Mouse (Mus musculus): Measurements from ENCODE around the gene Gnptg. TPM values are rescaled to one million over a fixed set of nuclear protein-coding genes. Genes with fewer than 3 reads are reported as not detected.

The Gnptg gene
- 121 and 123 TPM in 2 replicates for polyA plus RNA-seq (2012; rRNA removed)

DNA sequence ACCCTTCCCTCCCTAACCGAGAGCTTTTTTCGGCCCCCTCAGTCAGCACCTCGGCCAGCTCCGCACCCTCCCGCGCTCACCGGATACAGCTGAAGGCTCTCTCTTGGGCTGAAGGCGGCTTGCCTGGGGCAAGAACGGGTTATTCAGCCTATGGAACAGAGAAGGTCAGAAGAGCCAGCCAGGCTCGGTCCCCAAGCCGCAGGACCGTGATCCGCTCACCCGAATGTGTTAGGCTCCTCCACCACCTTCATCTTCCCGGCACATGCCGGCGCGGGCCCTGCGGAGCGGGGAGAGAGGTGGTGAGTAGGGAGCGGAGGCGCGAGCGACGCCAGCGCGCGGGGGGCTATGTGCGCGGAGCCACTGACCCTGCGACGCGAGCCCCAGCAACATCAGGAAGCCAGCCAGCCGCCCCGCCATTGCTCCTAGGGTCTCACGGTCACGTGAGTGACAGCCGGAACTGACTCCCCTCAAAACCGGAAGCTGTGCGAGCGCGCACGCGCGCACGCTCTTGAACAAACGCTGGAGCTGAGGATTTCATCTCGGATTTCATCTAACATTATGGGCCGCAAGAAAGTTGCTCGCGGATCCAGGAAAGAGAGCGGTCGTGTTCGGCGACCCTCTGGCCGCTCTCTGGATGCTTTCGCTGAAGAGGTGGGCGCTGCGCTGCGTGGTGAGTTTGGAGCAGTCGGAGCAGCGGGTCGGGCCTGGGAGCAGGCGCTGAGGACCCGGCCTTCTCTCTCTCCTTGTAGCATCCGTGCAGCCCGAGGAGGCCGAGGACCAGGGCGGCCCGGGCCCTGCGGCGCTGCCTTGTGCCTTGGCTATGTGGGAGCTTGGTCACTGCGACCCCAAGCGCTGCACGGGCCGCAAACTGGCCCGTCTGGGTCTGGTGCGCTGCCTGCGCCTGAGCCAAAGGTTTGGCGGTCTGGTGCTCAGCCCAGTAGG, at the start of gene Gnptg, which contains the start of gene Tsr3:
Gnptg (minus strand) TSS at position 430 of the 942 bp plus-strand sequence.
Tsr3 (plus strand) TSS at position 476 of the 942 bp plus-strand sequence.
- WGBS = under 1% methylated on average over 80 of the region's 80 CpGs
- no peaks in the 10 kb centered on the region for H3K4me1 ChIP-seq (ENCODE audit: control insufficient read depth, insufficient read depth, low read length)
- no peaks in the 10 kb centered on the region for H3K36me3 ChIP-seq (ENCODE audit: control insufficient read depth, insufficient read depth, low read length)
- no peak for TF ChIP-seq POLR2A (IDR thresholded peaks at IDR 0.05; ENCODE audit: low read depth, low read length)
- no peak for TF ChIP-seq CTCF (conservative IDR thresholded peaks at IDR 0.05; ENCODE audit: insufficient read depth, insufficient read length, low read depth, low read length)
- H3K27ac ChIP-seq (ENCODE audit: insufficient read depth, low read depth, low read length) = peak within 1 kb of the TSS; percentile 26; the same call in 1 of the 2 replicates
- peak within 1 kb of the TSS; percentile 78 for H3K4me3 ChIP-seq (ENCODE audit: insufficient read depth, low read depth, low read length)
- peak; percentile 91 for DNase-seq
- no peaks in the 10 kb centered on the region for H3K27me3 ChIP-seq (replicated peaks; ENCODE audit: control insufficient read depth, insufficient read depth, low read length)

- Histone ChIP-seq H3K27ac (ENCODE audit: insufficient read depth, low read depth, low read length) (no peak overlapping the region), H3K27me3 (replicated peaks; ENCODE audit: control insufficient read depth, insufficient read depth, low read length) (no peaks in the 10 kb centered on the region), H3K36me3 (ENCODE audit: control insufficient read depth, insufficient read depth, low read length) (no peaks in the 10 kb centered on the region), H3K4me1 (ENCODE audit: control insufficient read depth, insufficient read depth, low read length) (no peaks in the 10 kb centered on the region), H3K4me3 (ENCODE audit: insufficient read depth, low read depth, low read length) (no peak overlapping the region)
- DNase-seq = peak; percentile 53
- WGBS = 18% methylated on average over 4 of the region's 4 CpGs
- TF ChIP-seq POLR2A (IDR thresholded peaks at IDR 0.05; ENCODE audit: low read depth, low read length) = no peak
- peak; percentile 79 for TF ChIP-seq CTCF (conservative IDR thresholded peaks at IDR 0.05; ENCODE audit: insufficient read depth, insufficient read length, low read depth, low read length)
These were observed 48.9 kb upstream of the Gnptg start for GRCm38 (mm10) chr17:25288842-25289241.

GRCm38 (mm10) chr17:25285033-25285432, 45.1 kb upstream of the Gnptg start:
- TF ChIP-seq POLR2A (IDR thresholded peaks at IDR 0.05; ENCODE audit: low read depth, low read length) = no peak
- peak; percentile 99 for TF ChIP-seq CTCF (conservative IDR thresholded peaks at IDR 0.05; ENCODE audit: insufficient read depth, insufficient read length, low read depth, low read length)
- H3K27ac ChIP-seq (ENCODE audit: insufficient read depth, low read depth, low read length) = no peak overlapping the region
- H3K4me3 ChIP-seq (ENCODE audit: insufficient read depth, low read depth, low read length) = no peak overlapping the region
- H3K36me3 ChIP-seq (ENCODE audit: control insufficient read depth, insufficient read depth, low read length) = no peaks in the 10 kb centered on the region
- H3K4me1 ChIP-seq (ENCODE audit: control insufficient read depth, insufficient read depth, low read length) = no peaks in the 10 kb centered on the region
- H3K27me3 ChIP-seq (replicated peaks; ENCODE audit: control insufficient read depth, insufficient read depth, low read length) = no peaks in the 10 kb centered on the region
- DNase-seq = peak; percentile 92
- WGBS = 20% methylated on average over 3 of the region's 3 CpGs

- Histone ChIP-seq H3K4me1 (ENCODE audit: control insufficient read depth, insufficient read depth, low read length) (no peaks in the 10 kb centered on the region), H3K27ac (ENCODE audit: insufficient read depth, low read depth, low read length) (no peak overlapping the region), H3K36me3 (ENCODE audit: control insufficient read depth, insufficient read depth, low read length) (no peaks in the 10 kb centered on the region), H3K27me3 (replicated peaks; ENCODE audit: control insufficient read depth, insufficient read depth, low read length) (no peaks in the 10 kb centered on the region), H3K4me3 (ENCODE audit: insufficient read depth, low read depth, low read length) (no peak overlapping the region)
- WGBS = 29% methylated on average over 11 of the region's 11 CpGs
- peak; percentile 89 for DNase-seq
- TF ChIP-seq CTCF (conservative IDR thresholded peaks at IDR 0.05; ENCODE audit: insufficient read depth, insufficient read length, low read depth, low read length) (no peak), POLR2A (IDR thresholded peaks at IDR 0.05; ENCODE audit: low read depth, low read length) (no peak)
These were observed 42.2 kb upstream of the Gnptg start for GRCm38 (mm10) chr17:25282133-25282532.

GRCm38 (mm10) chr17:25275833-25276232, 35.9 kb upstream of the Gnptg start:
- Histone ChIP-seq H3K4me1 (ENCODE audit: control insufficient read depth, insufficient read depth, low read length) (peaks cover 11% of the 10 kb centered on the region; the same call in 1 of the 2 replicates), H3K4me3 (ENCODE audit: insufficient read depth, low read depth, low read length) (no peak overlapping the region), H3K27me3 (replicated peaks; ENCODE audit: control insufficient read depth, insufficient read depth, low read length) (no peaks in the 10 kb centered on the region), H3K27ac (ENCODE audit: insufficient read depth, low read depth, low read length) (no peak overlapping the region), H3K36me3 (ENCODE audit: control insufficient read depth, insufficient read depth, low read length) (no peaks in the 10 kb centered on the region)
- TF ChIP-seq POLR2A (IDR thresholded peaks at IDR 0.05; ENCODE audit: low read depth, low read length) = no peak
- no peak for TF ChIP-seq CTCF (conservative IDR thresholded peaks at IDR 0.05; ENCODE audit: insufficient read depth, insufficient read length, low read depth, low read length)
- WGBS = 98% methylated on average over 3 of the region's 3 CpGs
- no peak for DNase-seq

DNA sequence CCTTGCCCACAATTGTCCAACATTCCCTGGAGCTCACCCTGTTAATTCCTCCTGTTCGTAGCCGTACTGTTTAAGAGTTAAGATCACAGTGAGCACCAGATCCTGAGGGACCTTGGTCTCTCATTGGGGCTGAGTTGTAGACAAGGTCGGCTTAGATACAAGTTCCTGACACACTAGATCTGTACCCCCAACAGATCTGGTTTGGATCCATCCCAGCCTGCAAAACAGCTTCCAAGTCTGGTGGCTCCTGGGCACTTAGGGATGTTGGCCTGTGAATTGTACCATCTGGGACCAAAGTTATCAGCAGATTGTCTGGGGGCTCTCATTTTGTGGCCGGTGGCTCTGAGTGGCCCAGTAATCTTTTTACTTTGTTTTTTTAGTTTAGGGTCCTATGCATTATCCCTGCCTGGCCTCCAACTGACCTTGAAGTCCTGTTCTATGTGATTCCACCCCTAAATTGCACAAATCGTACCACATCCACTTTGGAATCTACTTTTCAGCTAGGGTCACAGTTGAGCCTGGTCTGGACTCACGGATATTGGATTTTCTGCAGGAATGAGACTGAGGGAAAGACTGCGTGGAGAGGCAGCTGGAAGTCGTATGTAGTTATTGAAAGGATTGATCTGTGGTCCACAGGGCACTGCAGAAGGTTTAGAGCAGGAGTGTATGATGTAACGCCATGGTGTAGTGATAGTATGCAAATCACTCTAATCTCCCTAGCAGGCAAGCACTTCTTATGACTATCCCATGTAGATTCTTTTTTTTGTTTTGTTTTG, 34.8 kb upstream of the Gnptg start, which contains the start of gene Ube2i:
Ube2i (minus strand) TSS at position 52 of the 776 bp plus-strand sequence.
- peak within 1 kb of the TSS; percentile 97 for H3K4me3 ChIP-seq (ENCODE audit: insufficient read depth, low read depth, low read length)
- 79% methylated on average over 9 of the region's 9 CpGs for WGBS
- no peak for TF ChIP-seq CTCF (conservative IDR thresholded peaks at IDR 0.05; ENCODE audit: insufficient read depth, insufficient read length, low read depth, low read length)
- no peak for TF ChIP-seq POLR2A (IDR thresholded peaks at IDR 0.05; ENCODE audit: low read depth, low read length)
- H3K27me3 ChIP-seq (replicated peaks; ENCODE audit: control insufficient read depth, insufficient read depth, low read length) = no peaks in the 10 kb centered on the region
- no peaks in the 10 kb centered on the region for H3K36me3 ChIP-seq (ENCODE audit: control insufficient read depth, insufficient read depth, low read length)
- H3K27ac ChIP-seq (ENCODE audit: insufficient read depth, low read depth, low read length) = peak within 1 kb of the TSS; percentile 100
- no peak for DNase-seq
- H3K4me1 ChIP-seq (ENCODE audit: control insufficient read depth, insufficient read depth, low read length) = peaks cover 19% of the 10 kb centered on the region
